Mouse (Mus musculus): ENCODE data around the gene Mtor. TPM values are rescaled to one million over a fixed set of nuclear protein-coding genes. Genes with fewer than 3 reads are reported as not detected.

Gene Mtor
- total and polyA plus RNA-seq, 3 experiments = 10.5 to 28.6 (median 24.3) TPM

DNA sequence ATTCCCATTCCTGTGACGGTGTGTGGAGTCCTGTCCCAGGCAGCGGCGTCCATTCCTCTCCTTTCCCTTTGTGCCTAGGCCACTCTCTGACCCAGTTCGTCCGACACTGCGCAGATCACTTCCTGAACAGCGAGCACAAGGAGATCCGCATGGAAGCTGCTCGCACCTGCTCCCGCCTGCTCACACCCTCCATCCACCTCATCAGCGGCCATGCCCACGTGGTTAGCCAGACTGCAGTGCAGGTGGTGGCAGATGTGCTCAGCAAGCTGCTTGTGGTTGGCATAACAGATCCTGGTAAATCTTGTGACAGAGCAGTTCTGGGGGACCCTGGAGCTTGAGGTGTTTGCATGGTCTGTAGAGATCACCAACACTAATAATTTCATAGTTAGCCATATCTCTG, 16.5 kb downstream of the Mtor start:
- H3K36me3 ChIP-seq (replicated peaks in 1 of 2; ENCODE audit: control insufficient read depth in 1 of 2, insufficient read depth in 1 of 2, low read length in 1 of 2) = peaks cover 79 to 91% of the 10 kb centered on the region in 2 experiments
- no peak overlapping the region for H3K4me3 ChIP-seq (replicated peaks in 1 of 3; ENCODE audit: low read depth in 2 of 3, low read length in 2 of 3, poor library complexity in 1 of 3)

DNA sequence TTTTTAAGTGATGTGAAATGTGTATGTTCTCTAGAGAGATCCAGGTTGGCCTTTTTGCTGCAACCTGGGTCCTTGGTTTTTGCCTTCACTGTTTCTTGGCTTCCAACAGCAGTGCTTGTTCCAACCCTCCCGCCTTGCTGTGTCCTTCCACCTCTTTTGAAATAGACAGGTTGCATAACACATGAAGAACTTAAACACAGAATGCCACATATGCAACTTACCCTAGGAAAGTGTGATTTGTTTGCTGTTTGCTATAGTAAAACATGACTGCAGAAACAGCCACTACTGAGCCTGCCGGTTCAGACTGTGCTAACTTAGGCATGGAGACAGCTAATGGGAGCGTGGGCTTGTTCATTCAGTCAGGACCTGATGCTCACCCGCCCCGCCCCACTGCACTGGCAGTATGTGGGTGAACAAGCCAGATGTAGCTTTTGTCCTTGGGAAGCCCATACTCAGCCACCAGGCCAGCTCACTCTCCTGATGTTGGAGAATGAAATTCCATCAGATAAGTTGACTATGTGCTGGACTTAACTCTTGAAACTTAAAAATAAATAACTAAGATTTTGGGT, 18.2 kb downstream of the Mtor start:
- TF ChIP-seq ZMIZ1 (IDR thresholded peaks at IDR 0.05; ENCODE audit: low read depth, low read length) (no peak), MAX (IDR thresholded peaks at IDR 0.05; ENCODE audit: low read length) (no peak), JUND (conservative IDR thresholded peaks at IDR 0.05; ENCODE audit: low read depth, low read length) (no peak), USF2 (conservative IDR thresholded peaks at IDR 0.05; ENCODE audit: low read depth, low read length) (no peak), TCF12 (IDR thresholded peaks at IDR 0.05; ENCODE audit: low read depth, low read length) (no peak), POLR2A (IDR thresholded peaks at IDR 0.05; ENCODE audit: low read depth, low read length) (no peak), BHLHE40 (IDR thresholded peaks at IDR 0.05; ENCODE audit: low read depth, low read length) (no peak), ETS1 (conservative IDR thresholded peaks at IDR 0.05; ENCODE audit: low read depth, low read length) (no peak), ZKSCAN1 (IDR thresholded peaks at IDR 0.05; ENCODE audit: borderline replicate concordance, low read depth, low read length) (no peak), RCOR1 (conservative IDR thresholded peaks at IDR 0.05; ENCODE audit: low read depth, low read length) (no peak), SMC3 (IDR thresholded peaks at IDR 0.05; ENCODE audit: low read depth, low read length) (no peak), PAX5 (IDR thresholded peaks at IDR 0.05; ENCODE audit: low read length) (no peak), JUN (IDR thresholded peaks at IDR 0.05; ENCODE audit: insufficient read depth, low read depth, low read length) (no peak), E2F4 (IDR thresholded peaks at IDR 0.05; ENCODE audit: insufficient replicate concordance, low read depth, low read length) (no peak)
- no peak overlapping the region for H3K4me3 ChIP-seq (replicated peaks in 1 of 3; ENCODE audit: low read depth in 2 of 3, low read length in 2 of 3, poor library complexity in 1 of 3)
- H3K79me2 ChIP-seq (replicated peaks; ENCODE audit: control insufficient read depth, extremely low read depth, insufficient read depth, poor library complexity, severe bottlenecking) = no peaks in the 10 kb centered on the region
- 0 out of 4 replicates have a peak, but pooled peaks cover 0 to 3% of the 10 kb centered on the region in 2 experiments for H3K4me1 ChIP-seq (ENCODE audit: control insufficient read depth in 1 of 2, insufficient read depth in 2 of 2)
- H3K27ac ChIP-seq (ENCODE audit: insufficient read depth, low read depth) = no peak overlapping the region
- no peak overlapping the region for H3K4me2 ChIP-seq (ENCODE audit: insufficient read depth, low read depth, poor library complexity, severe bottlenecking)
- dilution Hi-C loops (cut with MboI; ENCODE audit: extremely low pct_ligation_motif_present, extremely low pct_unique_long_range_greater_than_20kb, low sequenced_read_pairs) (no loop called here), in situ Hi-C loops (cut with MboI; ENCODE audit: low pct_ligation_motif_present, low pct_unique_long_range_greater_than_20kb, low sequenced_read_pairs) (no loop called here)
- no peaks in the 10 kb centered on the region for H3K9me3 ChIP-seq (replicated peaks; ENCODE audit: low read length)
- no peaks in the 10 kb centered on the region for H3K27me3 ChIP-seq (replicated peaks)
- H3K36me3 ChIP-seq (replicated peaks in 1 of 2; ENCODE audit: control insufficient read depth in 1 of 2, insufficient read depth in 1 of 2, low read length in 1 of 2) = peaks cover 79 to 94% of the 10 kb centered on the region in 2 experiments
- no peak for DNase-seq (ENCODE audit: extremely low read depth)
- H3K9ac ChIP-seq (ENCODE audit: insufficient read depth, low read depth) = no peak overlapping the region

More for the DNA sequence above, 16.5 kb downstream of the Mtor start:
- H3K79me2 ChIP-seq (replicated peaks; ENCODE audit: control insufficient read depth, extremely low read depth, insufficient read depth, poor library complexity, severe bottlenecking) = no peaks in the 10 kb centered on the region
- no peak overlapping the region for H3K27ac ChIP-seq (ENCODE audit: insufficient read depth, low read depth)
- no peaks in the 10 kb centered on the region for H3K4me1 ChIP-seq (ENCODE audit: control insufficient read depth in 1 of 2, insufficient read depth in 2 of 2)
- H3K9me3 ChIP-seq (replicated peaks; ENCODE audit: low read length) = no peaks in the 10 kb centered on the region
- H3K4me2 ChIP-seq (ENCODE audit: insufficient read depth, low read depth, poor library complexity, severe bottlenecking) = no peak overlapping the region
- TF ChIP-seq RAD21 (IDR thresholded peaks at IDR 0.05; ENCODE audit: low read depth, low read length) (no peak), ELF1 (IDR thresholded peaks at IDR 0.05; ENCODE audit: low read depth, low read length) (no peak), RCOR1 (conservative IDR thresholded peaks at IDR 0.05; ENCODE audit: low read depth, low read length) (no peak), UBTF (IDR thresholded peaks at IDR 0.05; ENCODE audit: low read depth, low read length) (no peak), USF2 (conservative IDR thresholded peaks at IDR 0.05; ENCODE audit: low read depth, low read length) (no peak), MXI1 (IDR thresholded peaks at IDR 0.05; ENCODE audit: low read depth, low read length) (no peak), ZC3H11A (IDR thresholded peaks at IDR 0.05; ENCODE audit: low read depth, low read length) (no peak), HCFC1 (IDR thresholded peaks at IDR 0.05; ENCODE audit: low read depth, low read length) (no peak), ZMIZ1 (IDR thresholded peaks at IDR 0.05; ENCODE audit: low read depth, low read length) (no peak), SMC3 (IDR thresholded peaks at IDR 0.05; ENCODE audit: low read depth, low read length) (no peak), MAX (IDR thresholded peaks at IDR 0.05; ENCODE audit: low read length) (no peak), MEF2A (IDR thresholded peaks at IDR 0.05; ENCODE audit: borderline replicate concordance, low read depth, low read length) (no peak), CHD1 (IDR thresholded peaks at IDR 0.05; ENCODE audit: low read depth, low read length) (no peak), NRF1 (IDR thresholded peaks at IDR 0.05; ENCODE audit: low read depth, low read length) (no peak), NELFE (IDR thresholded peaks at IDR 0.05; ENCODE audit: low read depth, low read length) (no peak), TBP (conservative IDR thresholded peaks at IDR 0.05; ENCODE audit: low read depth, low read length) (no peak), MAZ (IDR thresholded peaks at IDR 0.05; ENCODE audit: low read depth, low read length) (no peak), EP300 (IDR thresholded peaks at IDR 0.05; ENCODE audit: low read length) (no peak), ZKSCAN1 (IDR thresholded peaks at IDR 0.05; ENCODE audit: borderline replicate concordance, low read depth, low read length) (no peak), PAX5 (IDR thresholded peaks at IDR 0.05; ENCODE audit: low read length) (no peak)
- no peak for DNase-seq (ENCODE audit: extremely low read depth)
- H3K9ac ChIP-seq (ENCODE audit: insufficient read depth, low read depth) = no peak overlapping the region
- in situ Hi-C loops (cut with MboI; ENCODE audit: low pct_ligation_motif_present, low pct_unique_long_range_greater_than_20kb, low sequenced_read_pairs) = no loop called here
- dilution Hi-C loops (cut with MboI; ENCODE audit: extremely low pct_ligation_motif_present, extremely low pct_unique_long_range_greater_than_20kb, low sequenced_read_pairs) = no loop called here
- no peaks in the 10 kb centered on the region for H3K27me3 ChIP-seq (replicated peaks)

All from CH12.LX (cell line).